Mouse (Mus musculus): ENCODE measurements around the gene Chrna5.

- TF ChIP-seq CTCF (IDR thresholded peaks at IDR 0.05; ENCODE audit: control insufficient read depth, insufficient read depth, insufficient replicate concordance, low read depth, low read length) (no peak), POLR2A (IDR thresholded peaks at IDR 0.05; ENCODE audit: control insufficient read depth, low read depth, low read length) (no peak)
Observed at GRCm38 (mm10) chr9:55003609-55004008, 22.9 kb downstream of the Chrna5 start.
